9 mouse cellular contexts compared by ENCODE assay signal in the genomic region with DNA sequence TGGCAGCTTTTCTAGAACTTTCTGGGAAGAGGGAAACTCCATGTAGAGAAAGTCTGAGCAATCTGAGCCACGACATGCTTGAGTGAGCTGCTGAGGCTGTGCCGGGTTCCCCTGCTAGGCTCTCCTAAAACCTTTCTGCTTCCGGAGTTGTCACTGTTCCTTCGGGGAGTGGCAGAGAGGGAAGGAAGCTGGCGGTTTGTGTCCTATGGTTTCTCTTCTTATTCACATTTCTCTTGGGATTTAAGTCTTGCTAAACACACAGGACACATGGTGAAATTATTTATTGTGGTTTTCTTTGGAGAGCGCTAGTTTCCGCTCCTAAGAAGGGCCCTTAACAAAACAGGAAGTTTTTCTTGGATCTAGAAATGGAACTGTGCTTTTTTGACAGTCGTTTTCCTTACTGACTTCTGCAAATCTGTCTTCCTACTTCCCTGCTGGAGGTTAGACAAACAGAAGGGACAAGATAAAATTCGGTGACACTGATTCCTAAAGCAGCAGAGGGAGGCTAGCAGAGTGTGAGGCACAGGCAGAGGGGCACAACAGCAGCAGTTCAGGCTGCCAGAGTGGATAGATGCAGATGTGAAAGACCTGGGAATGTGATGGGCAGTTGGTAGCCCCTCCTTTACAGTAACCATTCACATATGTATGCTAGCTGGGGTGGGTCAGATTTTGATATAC. TPM values are rescaled to one million over a fixed set of nuclear protein-coding genes. Genes with fewer than 3 reads are reported as not detected.
DNase-seq lines count a peak whose midpoint lies in the region; ATAC-seq and TF ChIP-seq lines count a peak whose summit lies in the region.
"Had no signal": no experiment of that assay in that cellular context is flagged by ENCODE, and none has a peak within 500 bp of the region (broad histone marks: within the 10 kb centered on the region; RNA-seq: fewer than 3 reads in every experiment).

No protein-coding gene starts in this region.

- 54% methylated on average over 9 of the region's 9 CpGs for WGBS in embryonic facial prominence, embryonic 13.5 days
- WGBS in embryonic facial prominence, embryonic 10.5 days: 64% methylated on average over 9 of the region's 9 CpGs
- 56% methylated on average over 9 of the region's 9 CpGs for WGBS in heart, embryonic 11.5 days (ENCODE audit: insufficient replicate concordance)
- 44% methylated on average over 9 of the region's 9 CpGs for WGBS in midbrain, postnatal 0 days

- H3K27ac ChIP-seq in embryonic facial prominence, embryonic 13.5 days: 0 out of 2 replicates have a peak overlapping the region, but pooled peaks have one; percentile 28
- no peak overlapping the region for H3K27ac ChIP-seq in embryonic facial prominence, embryonic 10.5 days (replicated peaks)
- peak overlapping the region; percentile 51 for H3K27ac ChIP-seq in heart, embryonic 11.5 days (ENCODE audit: low read depth, low read length)
- no peak overlapping the region for H3K27ac ChIP-seq in midbrain, postnatal 0 days (ENCODE audit: low read depth, low read length)

- H3K9me3 ChIP-seq in embryonic facial prominence, embryonic 13.5 days: no peaks in the 10 kb centered on the region
- no peaks in the 10 kb centered on the region for H3K9me3 ChIP-seq in embryonic facial prominence, embryonic 10.5 days
- H3K9me3 ChIP-seq in heart, embryonic 11.5 days (replicated peaks; ENCODE audit: control insufficient read depth, low read length): no peaks in the 10 kb centered on the region
- H3K9me3 ChIP-seq in midbrain, postnatal 0 days (ENCODE audit: low read length): no peaks in the 10 kb centered on the region

- no peak overlapping the region for H3K4me2 ChIP-seq in embryonic facial prominence, embryonic 13.5 days
- 0 out of 2 replicates have a peak overlapping the region, but pooled peaks have one; percentile 20 for H3K4me2 ChIP-seq in heart, embryonic 11.5 days
- H3K4me2 ChIP-seq in midbrain, postnatal 0 days (ENCODE audit: low read depth, low read length, poor library complexity, severe bottlenecking): no peak overlapping the region

- H3K36me3 ChIP-seq in embryonic facial prominence, embryonic 13.5 days: peaks cover 22% of the 10 kb centered on the region
- peaks cover 66% of the 10 kb centered on the region for H3K36me3 ChIP-seq in embryonic facial prominence, embryonic 10.5 days (replicated peaks)
- peaks cover 6% of the 10 kb centered on the region for H3K36me3 ChIP-seq in heart, embryonic 11.5 days (ENCODE audit: control insufficient read depth, insufficient read depth, low read length)
- peaks cover 5% of the 10 kb centered on the region; the same call in 1 of the 2 replicates for H3K36me3 ChIP-seq in midbrain, postnatal 0 days (ENCODE audit: insufficient read depth, low read length)

- H3K9ac ChIP-seq in embryonic facial prominence, embryonic 13.5 days: no peak overlapping the region
- H3K9ac ChIP-seq in heart, embryonic 11.5 days (ENCODE audit: low read depth, low read length): no peak overlapping the region
- H3K9ac ChIP-seq in midbrain, postnatal 0 days (replicated peaks; ENCODE audit: low read length, poor library complexity, severe bottlenecking): no peak overlapping the region

- intact Hi-C loops in left cerebral cortex, postnatal 10 days (cut with DNase I): no loop called here

- no peak for ATAC-seq in embryonic facial prominence, embryonic 13.5 days (ENCODE audit: insufficient number of reproducible peaks, insufficient read depth, low FRiP score, low TSS enrichment, low read depth)
- no peak; the same call in 1 of the 2 replicates for ATAC-seq in heart, embryonic 11.5 days (replicated peaks; ENCODE audit: insufficient number of reproducible peaks, low FRiP score, low TSS enrichment)
- no peak for ATAC-seq in midbrain, postnatal 0 days (ENCODE audit: low FRiP score)

- no peak for DNase-seq in embryonic facial prominence, embryonic 10.5 days (ENCODE audit: low spot score)
- DNase-seq in 3134 (ENCODE audit: extremely low read depth, insufficient read length, low spot score): peak; percentile 77
- DNase-seq in kidney, postnatal 10 days: peak; percentile 69
- DNase-seq in frontal cortex, postnatal 14 days (ENCODE audit: low spot score in 2 of 2): no peak
- DNase-seq in midbrain, postnatal 0 days (ENCODE audit: low spot score): no peak
- DNase-seq in left cerebral cortex, postnatal 10 days (ENCODE audit: extremely low spot score in 1 of 2, low spot score in 2 of 2): no peak
- DNase-seq: adrenal gland, postnatal 14 days had no signal

- no peak for TF ChIP-seq CTCF in midbrain, postnatal 0 days (IDR thresholded peaks at IDR 0.05)

- peaks cover 53% of the 10 kb centered on the region for H3K4me1 ChIP-seq in embryonic facial prominence, embryonic 13.5 days
- H3K4me1 ChIP-seq in embryonic facial prominence, embryonic 10.5 days: peaks cover 37% of the 10 kb centered on the region
- H3K4me1 ChIP-seq in heart, embryonic 11.5 days (ENCODE audit: control insufficient read depth, insufficient read depth, low read length): peaks cover 44% of the 10 kb centered on the region
- no peaks in the 10 kb centered on the region; the same call in 1 of the 2 replicates for H3K4me1 ChIP-seq in midbrain, postnatal 0 days (ENCODE audit: insufficient read depth, low read length)

- no peaks in the 10 kb centered on the region for H3K27me3 ChIP-seq in embryonic facial prominence, embryonic 13.5 days
- H3K27me3 ChIP-seq in embryonic facial prominence, embryonic 10.5 days (replicated peaks; ENCODE audit: low read depth, poor library complexity, severe bottlenecking): no peaks in the 10 kb centered on the region
- no peaks in the 10 kb centered on the region for H3K27me3 ChIP-seq in heart, embryonic 11.5 days (ENCODE audit: control insufficient read depth, insufficient read depth, low read length)
- no peaks in the 10 kb centered on the region for H3K27me3 ChIP-seq in midbrain, postnatal 0 days (ENCODE audit: insufficient read depth, low read length)

- H3K4me3 ChIP-seq in embryonic facial prominence, embryonic 13.5 days: no peak overlapping the region
- H3K4me3 ChIP-seq in embryonic facial prominence, embryonic 10.5 days: no peak overlapping the region
- H3K4me3 ChIP-seq in heart, embryonic 11.5 days (ENCODE audit: low read depth, low read length): no peak overlapping the region
- H3K4me3 ChIP-seq in midbrain, postnatal 0 days (ENCODE audit: low read depth, low read length): no peak overlapping the region

RNA-seq across cellular contexts. Expression of a gene that starts 24.1 kb away (rescaled TPM):
- polyA plus RNA-seq in embryonic facial prominence, embryonic 13.5 days (2015; fragmentation: Nextera tagmentation; extraction: Ambion mirVana): 123 and 126 TPM in 2 replicates
- 86.7 TPM in 2 replicates for polyA plus RNA-seq in embryonic facial prominence, embryonic 10.5 days (2016; fragmentation: Nextera tagmentation; extraction: Ambion mirVana)
- 61.5 and 65.2 TPM in 2 replicates for polyA plus RNA-seq in heart, embryonic 11.5 days (2014; fragmentation: Nextera tagmentation; extraction: Ambion mirVana)
- 49.3 and 66.4 TPM in 2 replicates for total RNA-seq in midbrain, postnatal 0 days (2014; rRNA removed)
- polyA plus RNA-seq in midbrain, postnatal 0 days (2015; fragmentation: Nextera tagmentation; extraction: Ambion mirVana): 132 and 144 TPM in 2 replicates
- 100 to 1,000 TPM; 126 TPM for total RNA-seq in left cerebral cortex, postnatal 10 days (2021)

Comparison
In these comparisons a context has a peak if more than half of its experiments do, and no peak if none do; other contexts are left out.
1. H3K27ac ChIP-seq: peak in embryonic facial prominence, embryonic 13.5 days (single experiment) and heart, embryonic 11.5 days (single experiment); none in embryonic facial prominence, embryonic 10.5 days (single experiment) and midbrain, postnatal 0 days (single experiment).
2. DNase-seq: peak in 3134 (single experiment) and kidney, postnatal 10 days (single experiment); none in embryonic facial prominence, embryonic 10.5 days (single experiment), frontal cortex, postnatal 14 days (0 of 2), midbrain, postnatal 0 days (single experiment) and left cerebral cortex, postnatal 10 days (0 of 2).